Mouse (Mus musculus): ENCODE results near the gene Gm6217.

DNA sequence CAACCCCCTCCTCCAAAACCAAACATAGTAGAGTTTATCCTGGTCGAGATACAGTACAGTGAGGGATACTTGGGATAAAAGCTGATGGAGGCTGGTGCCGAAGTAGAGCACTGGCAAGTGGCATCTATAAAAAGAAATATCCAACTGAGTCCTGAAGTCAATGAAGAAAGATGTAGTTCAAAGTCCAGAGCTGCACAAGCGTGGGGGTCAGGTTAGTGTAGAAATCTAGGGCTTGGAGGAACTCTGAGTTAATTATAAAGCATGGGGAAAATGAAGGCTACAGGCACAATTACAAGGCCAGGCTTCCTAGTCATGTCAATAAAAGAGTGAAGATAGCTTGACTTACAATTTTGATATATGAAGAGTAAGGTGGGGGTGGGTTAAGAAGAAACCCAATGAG lies 30.0 kb downstream of the Gm6217 start:
- TF ChIP-seq CTCF (IDR thresholded peaks at IDR 0.05; ENCODE audit: low read depth) (no peak), EP300 (IDR thresholded peaks at IDR 0.05; ENCODE audit: low read depth) (no peak)

Data from liver, embryonic 14.5 days (tissue).